Mouse (Mus musculus): ENCODE measurements around the gene Ddx19b.
"Not testable (repeated sequence)": the region's sequence is repeated elsewhere in the genome, so short reads cannot be mapped to it uniquely, and the experiment has no call there.

Gene Ddx19b

DNA sequence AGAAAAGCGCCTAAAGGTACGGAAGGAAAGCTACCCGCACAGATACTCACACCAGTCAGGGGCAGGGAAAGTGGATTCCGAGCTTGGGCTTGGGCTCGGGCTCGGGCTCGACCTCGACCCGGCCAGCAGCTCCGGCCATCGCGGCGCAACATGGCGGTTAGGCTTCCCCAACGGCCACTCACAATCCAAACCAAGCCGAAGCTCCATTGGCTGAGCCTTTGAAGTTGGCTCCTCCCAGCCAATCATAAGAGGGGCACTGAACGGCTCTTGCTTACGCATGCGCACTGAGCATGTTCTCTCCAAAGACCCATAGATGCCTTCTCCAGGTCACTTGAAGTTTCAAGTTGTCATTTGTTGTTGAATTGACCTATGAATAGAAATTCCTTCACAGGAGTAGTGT is at the start of gene Ddx19b:
Gene Ddx19b (minus strand): TSS at position 180 of the 400 bp plus-strand sequence.
- no peak for DNase-seq

DNA sequence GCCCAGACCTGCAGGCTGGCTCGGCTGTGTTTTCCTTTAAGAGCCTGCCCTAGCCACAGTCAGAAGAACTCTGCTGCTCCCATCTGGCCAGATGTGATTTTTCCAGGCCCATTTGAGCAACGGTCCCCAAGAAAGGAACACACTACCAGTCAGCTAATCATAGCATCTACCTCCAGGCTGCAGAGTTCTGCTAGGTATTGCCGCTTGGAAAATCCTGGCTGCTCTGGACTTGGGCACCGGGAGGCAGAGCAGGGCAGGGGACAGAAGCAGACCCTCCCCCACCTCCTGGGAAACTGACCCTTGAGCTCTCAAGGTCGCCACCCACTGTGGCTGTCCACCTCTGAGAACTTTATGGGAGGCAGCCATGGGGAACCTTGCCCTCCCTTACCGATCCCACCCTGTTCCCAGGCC is 48.3 kb upstream of the Ddx19b start:
- DNase-seq, result peak; percentile 48 to 60

DNA sequence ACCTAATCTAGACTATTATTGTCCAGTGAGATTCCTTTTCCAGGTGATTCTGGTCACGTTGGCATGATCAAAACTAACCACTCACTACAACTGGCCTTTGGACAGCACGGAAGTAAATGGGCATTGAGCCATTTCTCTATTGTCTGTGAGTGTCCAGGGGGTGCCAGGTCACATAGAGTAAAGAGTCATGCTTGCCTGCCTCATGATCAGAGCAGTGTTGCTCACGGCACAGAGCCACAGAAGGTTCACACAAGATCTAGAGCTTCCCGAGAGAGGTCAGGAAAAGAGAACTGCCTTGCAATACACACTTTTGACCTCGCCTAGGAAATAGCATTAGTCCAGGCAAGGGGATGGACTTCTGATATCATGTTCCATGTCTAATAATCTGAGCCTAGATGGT is 47.9 kb upstream of the Ddx19b start:
- peak; percentile 39 to 48 for DNase-seq

DNA sequence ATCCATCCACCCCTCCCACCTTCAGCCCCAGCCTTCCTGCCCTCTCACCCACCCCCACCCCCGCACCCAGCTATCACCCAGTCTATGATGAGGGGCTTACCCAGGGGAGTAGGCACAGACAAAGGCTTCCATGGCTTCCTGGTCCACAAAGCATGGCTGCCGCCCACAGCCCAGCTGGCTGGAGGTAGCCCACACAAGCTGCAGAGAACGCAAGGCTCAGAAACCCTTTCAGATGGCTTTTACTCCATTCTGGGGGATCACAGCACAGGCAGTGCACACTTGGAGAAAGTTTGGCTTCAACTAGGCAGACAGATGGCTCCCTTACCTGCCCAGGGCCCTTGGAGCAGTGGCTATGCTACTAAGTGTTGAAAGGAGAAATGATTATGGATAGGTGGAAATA is 44.4 kb upstream of the Ddx19b start:
- no peak for DNase-seq

DNA sequence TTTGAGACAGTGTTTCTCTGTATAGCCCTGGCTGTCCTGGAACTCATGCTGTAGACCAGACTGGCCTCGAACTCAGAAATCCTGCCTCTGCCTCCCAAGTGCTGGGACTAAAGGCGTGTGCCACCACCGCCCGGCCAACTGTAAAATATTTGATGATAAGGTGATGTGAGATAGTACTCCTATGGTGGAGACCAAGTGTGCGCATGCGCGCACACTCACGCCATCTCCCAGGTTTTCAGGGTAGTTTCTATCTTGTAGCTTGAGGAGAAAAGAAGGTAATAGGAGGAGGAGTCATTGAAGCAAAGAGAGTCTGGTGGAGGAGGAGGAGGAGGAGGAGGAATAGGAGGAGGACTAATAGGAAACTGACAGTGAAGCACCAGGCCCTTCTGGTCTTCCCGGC is 37.1 kb upstream of the Ddx19b start:
- DNase-seq, result not testable (repeated sequence)

DNA sequence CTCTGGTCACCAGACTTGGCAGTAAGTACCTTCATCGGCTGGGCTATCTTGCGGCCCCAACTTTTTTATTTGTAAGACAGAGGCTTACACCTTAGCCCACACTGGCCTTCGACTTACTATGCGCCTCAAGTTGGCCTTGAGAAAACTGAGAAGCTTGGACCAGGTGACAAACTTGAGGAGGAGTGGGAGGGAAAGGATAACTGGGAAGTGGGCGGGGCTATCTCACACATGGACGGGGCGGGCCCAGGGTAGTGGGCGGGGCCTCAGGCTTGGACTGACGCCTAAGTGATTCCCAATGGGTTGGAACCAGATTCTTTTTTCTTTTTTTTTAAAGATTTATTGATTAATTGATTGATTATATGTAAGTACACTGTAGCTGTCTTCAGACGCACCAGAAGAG is 35.9 kb upstream of the Ddx19b start:
- no peak for DNase-seq

DNA sequence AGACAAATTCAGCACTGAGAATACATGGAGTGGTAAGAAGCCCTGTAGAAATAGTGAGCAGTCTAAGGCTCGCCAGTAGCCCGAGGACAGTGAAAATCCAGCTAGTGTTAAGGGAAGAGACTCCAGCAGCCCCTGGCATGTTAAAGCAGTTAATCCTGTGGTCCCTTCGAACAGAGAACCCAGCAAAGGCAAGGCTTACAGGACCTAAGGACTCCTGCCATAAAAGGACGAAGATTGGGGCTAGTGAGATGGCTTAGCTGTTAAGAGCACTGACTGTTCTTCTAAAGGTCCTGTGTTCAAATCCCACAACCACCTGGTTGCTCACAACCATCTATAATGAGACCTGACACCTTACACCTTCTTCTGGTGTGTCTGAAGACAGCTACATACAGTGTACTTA is 34.8 kb upstream of the Ddx19b start:
- no peak for DNase-seq

DNA sequence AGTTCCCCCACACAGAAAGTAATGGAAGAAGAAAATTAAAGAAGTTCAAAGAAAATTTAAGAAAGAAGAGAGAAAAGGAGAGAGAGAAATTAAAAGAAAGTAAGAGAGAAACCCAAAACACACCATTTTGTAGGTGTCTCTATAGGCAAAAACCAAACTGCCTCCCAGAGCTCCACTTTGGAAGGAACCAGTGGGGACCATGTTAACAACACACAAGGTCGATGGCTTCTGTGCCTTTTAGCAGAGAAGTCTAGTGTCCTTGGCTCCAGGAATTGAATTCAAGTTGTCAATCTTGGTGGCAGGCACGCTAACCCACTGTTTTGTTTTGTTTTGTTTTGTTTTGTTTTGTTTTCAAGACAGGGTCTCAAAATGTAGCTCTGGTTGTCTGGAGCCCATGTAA is 31.3 kb upstream of the Ddx19b start:
- no peak for DNase-seq

DNA sequence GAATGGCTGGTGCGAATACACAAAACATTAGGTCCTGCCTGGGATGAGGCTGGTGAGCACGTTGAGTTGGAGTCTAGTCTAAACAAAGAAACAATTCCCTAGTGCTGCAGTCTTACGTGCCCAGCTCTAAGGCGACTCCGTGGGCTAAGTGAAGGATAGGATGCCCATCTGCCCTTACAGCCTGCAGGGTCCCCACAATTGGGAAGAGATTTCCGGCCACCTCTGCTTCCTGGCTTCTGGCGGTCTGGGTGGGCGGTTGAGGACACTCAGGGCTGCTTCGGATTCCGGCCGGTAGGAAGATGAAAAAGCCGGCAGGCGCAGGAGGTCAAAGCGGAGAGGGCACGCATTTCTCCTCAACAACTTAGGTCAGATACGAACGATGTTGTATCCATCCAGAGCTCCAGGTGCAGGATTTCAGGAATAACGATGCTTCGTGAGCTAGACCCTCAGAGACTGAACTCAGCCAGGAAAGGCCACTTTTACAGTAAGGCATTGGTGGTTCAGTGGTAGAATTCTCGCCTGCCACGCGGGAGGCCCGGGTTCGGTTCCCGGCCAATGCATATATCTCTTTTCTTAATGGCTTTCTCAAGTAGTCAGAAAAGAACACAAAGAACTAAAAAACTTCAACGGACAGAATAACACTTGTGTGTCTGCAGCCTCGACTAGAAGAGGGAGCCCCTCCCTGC is 30.7 kb upstream of the Ddx19b start:
- DNase-seq, result peak; percentile 62 to 84

DNA sequence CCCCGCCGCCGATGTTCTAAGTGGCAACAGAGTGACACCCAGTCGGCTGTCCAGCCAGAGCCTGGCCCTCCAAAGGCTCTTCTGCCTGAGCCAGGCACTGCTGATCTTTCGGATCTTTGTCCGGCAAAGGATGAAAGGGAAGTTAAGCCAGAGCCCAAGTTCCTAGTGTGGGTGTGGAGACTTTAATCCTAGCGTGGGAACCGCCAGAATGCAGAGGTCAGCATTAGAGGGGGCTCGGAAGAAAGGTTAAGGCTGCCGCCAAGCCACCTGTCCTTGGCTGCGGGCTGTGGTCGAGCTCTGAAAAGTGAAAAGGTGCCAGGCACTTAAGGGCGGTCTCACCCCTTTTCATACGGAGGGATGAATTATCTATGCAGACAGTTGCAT is 30.1 kb upstream of the Ddx19b start:
- no peak for DNase-seq

DNA sequence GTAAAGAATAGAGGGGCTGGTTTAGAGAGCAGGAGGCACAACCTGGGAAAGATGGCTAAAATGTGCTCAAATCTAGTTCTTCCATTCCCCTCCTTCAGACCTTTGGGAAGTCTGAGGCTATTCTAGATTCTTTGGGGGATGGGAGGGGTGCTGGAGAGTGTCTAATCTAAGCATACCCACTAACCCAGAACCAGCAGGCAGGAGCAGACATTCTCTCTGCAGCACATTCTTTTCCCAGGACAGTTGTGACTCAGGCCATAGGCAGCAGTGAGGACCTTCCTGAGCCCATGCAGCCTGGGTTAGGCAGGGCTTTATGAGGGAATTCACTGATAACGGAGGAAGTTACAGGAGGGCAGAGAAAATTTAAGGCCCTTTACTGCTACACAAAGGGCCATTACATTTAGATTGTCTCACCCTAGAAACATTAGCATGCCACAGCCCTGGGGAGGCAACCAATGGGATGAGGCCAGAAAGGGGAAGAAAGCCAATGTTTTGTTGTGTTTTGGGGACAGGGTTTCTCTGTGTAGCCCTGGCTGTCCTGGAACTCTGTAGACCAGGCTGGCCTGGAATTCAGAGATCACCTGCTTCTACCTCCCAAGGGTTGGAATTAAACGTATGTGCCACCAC is 27.5 kb upstream of the Ddx19b start:
- no peak for DNase-seq

DNA sequence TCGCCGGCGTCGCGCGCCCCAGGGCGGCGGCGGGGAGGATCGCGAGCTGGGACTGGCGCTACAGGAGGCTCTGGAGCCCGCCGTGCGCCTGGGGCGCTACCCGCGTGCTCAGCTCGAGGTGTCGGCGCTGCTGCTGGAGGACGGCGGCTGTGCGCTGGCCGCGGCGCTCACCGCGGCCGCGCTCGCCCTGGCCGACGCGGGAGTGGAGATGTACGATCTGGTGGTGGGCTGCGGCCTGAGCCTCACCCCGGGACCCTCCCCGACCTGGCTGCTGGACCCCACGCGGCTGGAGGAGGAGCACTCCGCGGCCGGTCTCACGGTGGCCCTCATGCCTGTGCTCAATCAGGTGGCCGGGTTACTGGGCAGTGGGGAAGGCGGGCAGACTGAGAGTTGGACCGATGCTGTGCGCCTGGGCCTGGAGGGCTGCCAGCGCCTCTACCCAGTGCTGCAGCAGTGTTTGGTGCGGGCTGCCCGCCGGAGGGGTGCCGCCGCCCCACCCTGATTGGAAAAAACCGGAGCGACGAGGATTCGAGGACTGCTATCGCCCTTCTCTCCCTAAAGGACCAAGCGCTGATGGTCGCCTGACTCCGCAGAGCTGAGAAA is 25.2 kb upstream of the Ddx19b start:
- peak; percentile 37 to 38 for DNase-seq

DNA sequence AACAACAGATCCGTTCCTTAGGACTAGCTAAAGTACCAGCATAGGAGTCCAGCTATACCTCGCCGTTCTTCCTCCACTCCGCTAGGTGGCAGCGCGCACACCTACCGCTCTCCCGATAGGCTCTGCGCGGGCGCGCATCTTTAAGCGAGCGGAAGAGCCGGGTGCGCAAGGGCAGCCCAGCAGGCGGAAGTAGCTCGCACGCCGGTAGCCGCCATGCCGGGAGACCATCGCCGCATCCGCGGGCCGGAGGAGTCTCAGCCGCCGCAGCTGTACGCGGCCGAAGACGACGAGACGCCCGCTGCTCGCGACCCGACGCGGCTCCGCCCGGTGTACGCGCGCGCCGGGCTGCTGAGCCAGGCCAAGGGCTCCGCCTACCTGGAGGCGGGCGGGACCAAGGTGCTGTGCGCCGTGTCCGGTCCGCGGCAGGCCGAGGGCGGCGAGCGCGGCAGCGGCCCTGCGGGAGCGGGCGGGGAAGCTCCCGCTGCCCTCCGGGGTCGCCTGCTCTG is 24.7 kb upstream of the Ddx19b start, which contains the start of gene Exosc6:
Gene Exosc6 (plus strand): TSS at position 182 of the 506 bp plus-strand sequence.
- peak; percentile 89 to 90 for DNase-seq

DNA sequence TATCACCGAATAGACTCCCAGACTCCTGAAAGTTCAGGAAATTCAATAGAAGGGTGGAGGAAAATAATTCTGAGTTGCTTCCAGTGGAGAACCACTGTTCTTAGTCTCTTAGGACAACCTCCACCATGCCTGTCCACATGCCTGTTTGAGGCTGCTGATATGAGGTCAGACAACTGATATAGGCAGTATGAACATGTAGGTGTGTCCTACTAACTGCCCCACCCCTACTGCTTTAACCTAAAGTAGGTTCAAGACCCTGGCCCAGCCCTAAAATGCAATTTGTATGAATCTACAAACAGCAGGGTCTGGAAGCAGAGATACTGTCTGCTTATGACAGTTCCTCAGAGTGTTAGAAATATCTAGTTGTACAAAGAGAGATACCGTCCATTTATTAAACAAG is 24.1 kb upstream of the Ddx19b start:
- no peak for DNase-seq

DNA sequence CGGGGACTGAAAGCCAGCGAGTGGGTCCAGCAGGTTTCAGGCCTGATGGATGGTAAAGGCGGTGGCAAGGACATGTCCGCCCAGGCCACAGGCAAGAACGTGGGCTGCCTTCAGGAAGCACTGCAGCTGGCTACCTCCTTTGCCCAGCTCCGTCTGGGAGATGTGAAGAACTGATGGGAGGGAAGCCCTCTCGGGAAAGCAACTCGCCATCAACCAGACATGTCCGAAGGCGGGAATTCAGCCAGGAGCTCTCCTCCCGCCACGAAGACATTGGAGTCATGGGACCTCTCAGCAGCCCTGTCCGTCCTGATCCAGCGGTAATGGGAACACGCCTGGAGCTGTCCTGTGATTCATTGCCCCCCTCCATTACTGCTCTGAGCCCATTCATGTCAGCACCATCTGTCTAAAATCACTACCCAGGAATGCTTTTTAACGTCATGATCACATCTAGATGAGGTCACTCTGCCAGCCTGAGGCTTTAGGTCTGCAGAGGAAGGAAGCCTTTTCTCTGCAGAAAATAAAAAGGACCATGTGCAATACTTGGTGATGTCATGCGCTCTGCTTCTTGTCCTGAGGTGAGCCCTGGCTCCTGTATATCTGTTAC is 23.6 kb upstream of the Ddx19b start:
- no peak for DNase-seq

DNA sequence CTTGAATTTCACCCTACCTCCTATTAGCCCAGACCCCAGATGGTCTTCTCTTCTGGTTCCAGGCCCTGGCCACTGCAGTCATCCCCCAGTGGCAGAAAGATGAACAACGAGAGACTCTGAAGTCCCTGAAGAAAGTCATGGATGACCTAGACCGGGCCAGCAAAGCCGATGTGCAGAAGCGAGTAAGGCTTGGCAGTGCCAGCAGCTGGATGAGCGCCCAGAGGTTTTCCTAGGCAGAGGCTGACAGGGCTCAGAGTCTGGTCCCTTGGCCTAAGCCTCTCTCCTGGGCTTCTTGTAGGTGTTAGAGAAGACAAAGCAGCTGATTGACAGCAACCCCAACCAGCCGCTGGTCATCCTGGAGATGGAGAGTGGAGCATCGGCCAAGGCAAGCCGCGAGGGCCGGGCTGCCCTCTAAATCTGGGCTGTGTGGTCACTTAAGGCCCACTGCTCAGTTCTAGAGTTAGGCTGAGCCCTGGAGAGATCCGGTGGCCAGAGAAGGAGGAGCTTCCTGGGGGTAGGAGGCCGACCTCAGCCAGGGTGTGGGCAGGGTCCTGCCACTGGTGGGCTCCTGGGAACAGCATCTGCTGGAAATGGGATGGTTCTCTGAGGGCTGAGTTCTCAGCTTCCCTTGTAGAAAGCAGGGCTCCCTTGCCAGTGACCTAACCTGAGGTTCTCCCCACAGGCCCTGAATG is 22.4 kb upstream of the Ddx19b start:
- no peak for DNase-seq

DNA sequence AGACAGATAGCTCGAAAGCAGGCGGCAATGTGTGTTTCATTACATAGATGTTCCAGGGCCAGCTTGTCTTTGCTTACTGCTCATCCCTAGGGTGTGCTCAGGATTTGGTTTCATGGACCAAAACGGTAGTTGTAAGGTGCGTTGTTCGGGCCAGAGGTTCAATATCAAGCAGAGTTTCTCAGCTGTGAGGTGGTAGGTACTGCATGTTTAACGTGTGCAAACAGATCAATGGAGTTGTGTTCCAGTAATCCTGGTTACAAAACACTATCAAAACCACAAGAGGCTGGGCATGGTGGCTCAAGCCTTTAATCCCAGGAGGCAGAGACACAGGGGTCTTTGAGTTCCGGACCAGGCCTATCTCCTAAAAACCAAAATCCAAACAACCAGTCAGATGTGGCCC is 17.6 kb upstream of the Ddx19b start:
- DNase-seq, result no peak

DNA sequence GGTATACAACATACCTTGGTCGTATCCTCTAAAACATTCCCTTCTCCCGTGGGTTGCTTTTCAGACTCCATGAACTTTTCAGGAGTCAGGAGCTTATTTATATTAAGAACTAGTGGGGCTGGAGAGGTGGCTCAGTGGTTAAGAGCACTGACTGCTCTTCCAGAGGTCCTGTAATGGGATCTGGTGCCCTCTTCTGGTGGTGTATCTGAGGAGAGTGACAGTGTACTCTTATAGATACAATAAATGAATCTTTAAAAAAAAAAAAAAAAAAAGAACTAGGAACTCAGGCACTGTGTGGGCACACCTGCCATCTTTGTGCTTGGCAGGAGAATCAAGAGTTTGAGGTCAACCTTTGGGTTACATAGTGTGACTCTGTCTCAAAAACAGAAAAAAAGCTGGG is 17.1 kb upstream of the Ddx19b start:
- DNase-seq, result no peak

DNA sequence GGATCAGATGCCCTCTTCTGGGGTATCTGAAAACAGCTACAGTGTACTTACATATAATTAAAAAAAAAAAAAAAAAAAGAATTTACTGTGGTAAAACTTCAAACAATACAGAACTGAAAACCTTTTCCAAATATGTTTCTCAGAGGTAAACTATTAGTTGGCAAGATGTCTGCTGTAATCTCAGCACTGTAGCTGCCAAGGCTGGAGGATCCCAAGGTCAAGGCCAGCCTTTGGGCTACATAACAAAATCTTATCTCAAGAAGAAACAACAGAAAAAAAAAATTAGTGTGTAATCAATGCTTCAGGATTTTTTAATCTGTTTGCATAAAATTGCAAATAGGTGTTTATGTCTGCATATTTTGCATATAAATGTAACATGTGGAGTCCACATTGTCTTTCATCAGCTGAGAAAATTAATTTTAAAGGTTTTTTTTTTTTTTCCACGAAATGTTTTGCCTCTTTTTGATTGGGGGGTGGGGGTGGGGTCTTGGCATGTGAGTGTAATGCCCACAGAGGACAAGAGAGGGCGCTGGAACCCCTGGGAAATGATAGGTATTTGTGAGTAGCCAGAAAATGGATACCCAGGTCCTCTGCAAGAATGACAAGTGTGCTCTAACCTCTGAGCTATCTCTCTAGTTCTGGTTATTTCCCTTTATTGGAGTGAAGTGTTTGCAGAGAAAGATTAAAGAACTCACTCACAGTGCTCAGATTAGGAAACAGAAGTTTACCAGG is 12.6 kb upstream of the Ddx19b start:
- DNase-seq, result no peak

DNA sequence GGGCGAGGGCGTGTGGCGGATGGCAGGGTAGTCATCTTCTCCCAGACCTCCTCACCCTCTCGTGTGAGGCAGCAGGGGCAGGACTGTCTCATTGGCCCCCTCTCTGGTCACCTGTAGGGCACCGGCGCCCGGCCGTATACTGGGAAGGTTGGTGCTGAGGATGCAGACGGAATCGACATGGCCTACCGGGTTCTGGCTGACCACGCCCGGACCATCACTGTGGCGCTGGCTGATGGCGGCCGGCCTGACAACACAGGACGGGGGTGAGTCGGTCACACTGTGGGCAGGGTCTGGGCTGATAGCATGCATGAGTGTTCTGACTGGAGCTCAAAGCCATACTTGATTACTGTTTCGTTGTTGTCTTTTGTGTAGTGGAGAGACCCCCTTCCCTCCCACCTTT is 11.0 kb upstream of the Ddx19b start:
- DNase-seq, result no peak

DNA sequence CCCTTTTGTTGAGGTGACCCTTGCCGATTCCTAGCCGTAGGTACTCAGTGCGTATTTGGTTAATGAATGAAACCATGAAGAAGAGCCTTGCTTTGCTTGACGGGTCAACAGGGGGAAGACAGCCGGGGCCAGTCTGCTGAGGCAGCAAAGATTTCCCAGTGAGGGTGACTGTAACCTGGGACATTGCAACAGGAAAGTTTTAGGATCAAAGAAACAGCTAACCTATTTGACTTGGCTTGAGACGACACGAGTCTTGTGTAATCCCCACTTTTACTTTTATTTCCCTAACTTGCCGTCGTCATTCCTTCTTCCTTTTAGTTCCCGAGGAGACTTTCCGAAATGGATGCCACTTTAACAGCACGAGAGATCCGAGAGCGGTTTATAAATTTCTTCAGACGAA is 5.0 kb upstream of the Ddx19b start:
- DNase-seq, result no peak

DNA sequence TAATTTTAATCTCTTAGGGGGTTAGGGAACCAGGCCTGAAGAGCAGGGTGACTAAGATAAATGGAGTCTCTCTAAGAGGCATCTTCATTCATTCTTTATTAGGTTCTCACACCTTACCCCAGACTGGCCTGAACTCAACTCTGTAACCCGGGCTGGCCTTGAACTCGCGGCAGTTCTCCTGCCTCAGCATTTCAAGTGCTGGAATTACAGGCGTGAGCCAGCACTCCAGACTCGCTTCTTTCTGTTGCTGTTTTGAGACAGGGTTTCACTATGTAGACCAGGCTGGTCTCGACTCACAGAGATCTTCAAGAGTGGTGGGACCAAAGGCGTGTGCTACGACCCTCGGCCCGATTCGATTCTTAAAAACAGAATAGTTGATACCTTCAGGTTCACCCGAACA is 2.7 kb upstream of the Ddx19b start:
- peak in 1 of 2 experiments; percentile 29 for DNase-seq

Data from kidney, adult 8-10 months (tissue).